Comparison of ENCODE assay signal across 30 mouse cellular contexts in genomic region chr16:4547611-4548010, GRCm38 (mm10).
"Had no signal": no experiment of that assay in that cellular context is flagged by ENCODE, and none has a peak within 500 bp of the region (broad histone marks: within the 10 kb centered on the region; RNA-seq: fewer than 3 reads in every experiment).

No protein-coding gene starts in this region.

- H3K4me3 ChIP-seq: limb, embryonic 10.5 days; limb, embryonic 12.5 days; limb, embryonic 13.5 days; limb, embryonic 15.5 days; liver, embryonic 12.5 days; liver, embryonic 13.5 days; liver, embryonic 15.5 days; lung, embryonic 15.5 days; megakaryocyte, embryonic 14.5 days; midbrain, embryonic 10.5 days; midbrain, embryonic 12.5 days; midbrain, embryonic 13.5 days; midbrain, embryonic 15.5 days; myocyte; neural tube, embryonic 12.5 days had no signal

- H3K9me3 ChIP-seq: limb, embryonic 10.5 days; limb, embryonic 12.5 days; limb, embryonic 13.5 days; limb, embryonic 15.5 days; liver, embryonic 12.5 days; liver, embryonic 13.5 days; liver, embryonic 15.5 days; lung, embryonic 15.5 days; megakaryocyte, embryonic 14.5 days; midbrain, embryonic 10.5 days; midbrain, embryonic 12.5 days; midbrain, embryonic 13.5 days; midbrain, embryonic 15.5 days; neural tube, embryonic 12.5 days had no signal

- H3K27ac ChIP-seq: limb, embryonic 10.5 days; limb, embryonic 12.5 days; limb, embryonic 13.5 days; limb, embryonic 15.5 days; liver, embryonic 12.5 days; liver, embryonic 13.5 days; liver, embryonic 14.5 days; liver, embryonic 15.5 days; lung, embryonic 15.5 days; macrophage; midbrain, embryonic 10.5 days; midbrain, embryonic 12.5 days; midbrain, embryonic 13.5 days; midbrain, embryonic 15.5 days; neural tube, embryonic 12.5 days had no signal

- ATAC-seq: liver, embryonic 12.5 days; liver, postnatal 0 days; lung, postnatal 0 days; midbrain, embryonic 13.5 days; midbrain, embryonic 15.5 days had no signal

- H3K27me3 ChIP-seq: limb, embryonic 12.5 days; limb, embryonic 13.5 days; limb, embryonic 15.5 days; liver, embryonic 12.5 days; liver, embryonic 13.5 days; liver, embryonic 15.5 days; lung, embryonic 15.5 days; megakaryocyte, embryonic 14.5 days; midbrain, embryonic 12.5 days; midbrain, embryonic 13.5 days; midbrain, embryonic 15.5 days; neural tube, embryonic 12.5 days had no signal

- DNase-seq: left cerebral cortex, postnatal 4 days; liver; liver, embryonic 13.5 days; liver, postnatal 0 days; lung, adult 18-20 months; lung, adult 2 months; lung, embryonic 14.5 days; lung, postnatal 10 days; lung, postnatal 14 days; lung, postnatal 36 days; lung, postnatal 4 days; midbrain, embryonic 14.5 days had no signal

- H3K4me2 ChIP-seq: limb, embryonic 12.5 days; limb, embryonic 13.5 days; limb, embryonic 15.5 days; liver, embryonic 11.5 days; liver, embryonic 12.5 days; liver, embryonic 13.5 days; liver, embryonic 15.5 days; lung, embryonic 14.5 days; lung, embryonic 15.5 days; midbrain, embryonic 12.5 days; midbrain, embryonic 13.5 days; midbrain, embryonic 15.5 days; neural tube, embryonic 12.5 days had no signal

- H3K9ac ChIP-seq: limb, embryonic 12.5 days; limb, embryonic 13.5 days; limb, embryonic 15.5 days; liver, embryonic 12.5 days; liver, embryonic 13.5 days; liver, embryonic 14.5 days; liver, embryonic 15.5 days; liver, postnatal 0 days; lung, embryonic 14.5 days; lung, embryonic 15.5 days; midbrain, embryonic 12.5 days; midbrain, embryonic 13.5 days; midbrain, embryonic 15.5 days; neural tube, embryonic 12.5 days had no signal
